ENCODE assay signal across 16 mouse cellular contexts in genomic region chr17:30818543-30818942, GRCm38 (mm10).
DNase-seq lines count a peak whose midpoint lies in the region; ATAC-seq and TF ChIP-seq lines count a peak whose summit lies in the region.
"Had no signal": no experiment of that assay in that cellular context is flagged by ENCODE, and none has a peak within 500 bp of the region (broad histone marks: within the 10 kb centered on the region; RNA-seq: fewer than 3 reads in every experiment).

No protein-coding gene starts in this region.

- no peak overlapping the region for H3K4me3 ChIP-seq in kidney, postnatal 0 days (replicated peaks; ENCODE audit: low read depth, low read length)
- no peak overlapping the region for H3K4me3 ChIP-seq in MEL (ENCODE audit: control insufficient read depth in 1 of 2, insufficient read depth in 1 of 2, low read depth in 2 of 2, low read length in 2 of 2)
- no peak overlapping the region for H3K4me3 ChIP-seq in liver, postnatal 0 days (ENCODE audit: low read depth, low read length)
- H3K4me3 ChIP-seq in limb, embryonic 10.5 days: no peak overlapping the region
- H3K4me3 ChIP-seq: embryonic facial prominence, embryonic 10.5 days; midbrain, embryonic 13.5 days had no signal

- no peaks in the 10 kb centered on the region for H3K79me2 ChIP-seq in MEL (ENCODE audit: control insufficient read depth, insufficient read depth, low read length, poor library complexity)

- H3K27ac ChIP-seq in kidney, postnatal 0 days: no peak overlapping the region
- no peak overlapping the region for H3K27ac ChIP-seq in MEL (ENCODE audit: control insufficient read depth, low read depth, low read length)
- no peak overlapping the region for H3K27ac ChIP-seq in liver, postnatal 0 days (ENCODE audit: low read depth)
- no peak overlapping the region for H3K27ac ChIP-seq in limb, embryonic 10.5 days
- H3K27ac ChIP-seq: embryonic facial prominence, embryonic 10.5 days; hindbrain, embryonic 14.5 days; midbrain, embryonic 13.5 days had no signal

- no peak overlapping the region for H3K4me2 ChIP-seq in kidney, postnatal 0 days (ENCODE audit: low read length)
- no peak overlapping the region for H3K4me2 ChIP-seq in liver, postnatal 0 days (ENCODE audit: low read depth, low read length)
- H3K4me2 ChIP-seq: hindbrain, embryonic 14.5 days; midbrain, embryonic 13.5 days had no signal

- WGBS in kidney, postnatal 0 days: 95% methylated on average over 5 of the region's 5 CpGs
- WGBS in liver, postnatal 0 days (ENCODE audit: insufficient replicate concordance): 81% methylated on average over 5 of the region's 5 CpGs
- 96% methylated on average over 5 of the region's 5 CpGs for whole genome bisulfite sequencing in limb, embryonic 10.5 days

- peak; percentile 44 for TF ChIP-seq CTCF in kidney, postnatal 0 days (IDR thresholded peaks at IDR 0.05; ENCODE audit: low read depth)
- peak; percentile 64 to 74 (median 68) for TF ChIP-seq CTCF in MEL (IDR thresholded peaks at IDR 0.05 in 2 of 3, conservative IDR thresholded peaks at IDR 0.05 in 1 of 3; ENCODE audit: control insufficient read depth in 1 of 3, insufficient read depth in 1 of 3, low read depth in 2 of 3, low read length in 3 of 3, poor library complexity in 1 of 3, severe bottlenecking in 1 of 3)
- TF ChIP-seq CTCF in liver, postnatal 0 days (IDR thresholded peaks at IDR 0.05; ENCODE audit: low read depth): peak; percentile 43

- TF ChIP-seq RAD21 in MEL (IDR thresholded peaks at IDR 0.05; ENCODE audit: low read depth, low read length): peak; percentile 69

- no peak for ATAC-seq in kidney, postnatal 0 days (replicated peaks; ENCODE audit: low FRiP score, low read depth)
- ATAC-seq in liver, postnatal 0 days: no peak
- ATAC-seq: midbrain, embryonic 13.5 days had no signal

- no peaks in the 10 kb centered on the region for H3K36me3 ChIP-seq in kidney, postnatal 0 days (ENCODE audit: insufficient read depth, low read length)
- peaks cover 0 to 8% of the 10 kb centered on the region in 2 experiments; a peak in 2 of 4 replicates for H3K36me3 ChIP-seq in MEL (ENCODE audit: control insufficient read depth in 1 of 2, insufficient read depth in 2 of 2, low read length in 2 of 2)
- H3K36me3 ChIP-seq in liver, postnatal 0 days (replicated peaks; ENCODE audit: insufficient read depth, low read length): no peaks in the 10 kb centered on the region
- no peaks in the 10 kb centered on the region for H3K36me3 ChIP-seq in limb, embryonic 10.5 days
- H3K36me3 ChIP-seq: embryonic facial prominence, embryonic 10.5 days; midbrain, embryonic 13.5 days had no signal

- DNase-seq in kidney, postnatal 0 days (ENCODE audit: low spot score): no peak
- DNase-seq in kidney, adult 8-10 months: no peak
- DNase-seq in thymus, postnatal 25 days: peak; percentile 22
- no peak for DNase-seq in thymus, postnatal 36 days
- DNase-seq in MEL (ENCODE audit: low read depth, low spot score): peak; percentile 58
- DNase-seq in liver, postnatal 0 days: no peak
- no peak for DNase-seq in frontal cortex, adult 2 months (ENCODE audit: extremely low spot score in 1 of 2, low spot score in 1 of 2)
- no peak for DNase-seq in limb, embryonic 10.5 days (ENCODE audit: low spot score)
- DNase-seq: adrenal gland, adult 8-10 months; cerebellum, postnatal 14 days; gastrocnemius, postnatal 36 days; kidney, postnatal 14 days; right cerebral cortex, postnatal 25 days had no signal

- H3K9ac ChIP-seq in kidney, postnatal 0 days (ENCODE audit: low read depth, low read length): no peak overlapping the region
- no peak overlapping the region for H3K9ac ChIP-seq in MEL (ENCODE audit: control insufficient read depth, low read depth, low read length, poor library complexity, severe bottlenecking)
- H3K9ac ChIP-seq in liver, postnatal 0 days (replicated peaks): no peak overlapping the region
- H3K9ac ChIP-seq: hindbrain, embryonic 14.5 days; midbrain, embryonic 13.5 days had no signal

- H3K4me1 ChIP-seq in kidney, postnatal 0 days (replicated peaks; ENCODE audit: insufficient read depth, low read length): no peaks in the 10 kb centered on the region
- H3K4me1 ChIP-seq in MEL (ENCODE audit: control insufficient read depth in 1 of 2, insufficient read depth in 2 of 2, low read length in 2 of 2): peaks cover 10 to 11% of the 10 kb centered on the region in 2 experiments; a peak in 3 of 4 replicates
- H3K4me1 ChIP-seq in liver, postnatal 0 days (ENCODE audit: insufficient read depth): no peaks in the 10 kb centered on the region
- H3K4me1 ChIP-seq in limb, embryonic 10.5 days: peaks cover 4% of the 10 kb centered on the region; the same call in 1 of the 2 replicates
- H3K4me1 ChIP-seq: midbrain, embryonic 13.5 days had no signal

- H3K27me3 ChIP-seq in kidney, postnatal 0 days (ENCODE audit: insufficient read depth, low read length): no peaks in the 10 kb centered on the region
- H3K27me3 ChIP-seq in MEL (ENCODE audit: control insufficient read depth in 1 of 2, insufficient read depth in 2 of 2, low read length in 2 of 2): no peaks in the 10 kb centered on the region
- H3K27me3 ChIP-seq in liver, postnatal 0 days (ENCODE audit: insufficient read depth, low read length): no peaks in the 10 kb centered on the region
- no peaks in the 10 kb centered on the region for H3K27me3 ChIP-seq in limb, embryonic 10.5 days (ENCODE audit: low read depth, poor library complexity, severe bottlenecking)
- H3K27me3 ChIP-seq: midbrain, embryonic 13.5 days had no signal

- no peaks in the 10 kb centered on the region for H3K9me3 ChIP-seq in kidney, postnatal 0 days (replicated peaks; ENCODE audit: low read length)
- no peaks in the 10 kb centered on the region for H3K9me3 ChIP-seq in MEL (replicated peaks; ENCODE audit: insufficient read depth, low read length)
- H3K9me3 ChIP-seq in liver, postnatal 0 days (ENCODE audit: low read length): no peaks in the 10 kb centered on the region
- H3K9me3 ChIP-seq in limb, embryonic 10.5 days (replicated peaks): no peaks in the 10 kb centered on the region
- H3K9me3 ChIP-seq: embryonic facial prominence, embryonic 10.5 days; midbrain, embryonic 13.5 days had no signal

- no peak for TF ChIP-seq EP300 in MEL (IDR thresholded peaks at IDR 0.05; ENCODE audit: low read depth in 1 of 2, low read length in 2 of 2)
- no peak for TF ChIP-seq EP300 in liver, postnatal 0 days (IDR thresholded peaks at IDR 0.05; ENCODE audit: low read depth)

- TF ChIP-seq POLR2A in MEL (IDR thresholded peaks at IDR 0.05; ENCODE audit: control insufficient read depth in 1 of 2, insufficient read depth in 1 of 2, low read depth in 1 of 2, low read length in 2 of 2, poor library complexity in 1 of 2): no peak

TF ChIP-seq in MEL, 35 proteins besides CTCF, POLR2A, EP300 and RAD21:
- 0 out of 2 replicates have a peak, but pooled peaks have one; percentile 37 for TF ChIP-seq MYC (IDR thresholded peaks at IDR 0.05; ENCODE audit: low read depth, low read length)
- no peak for TF ChIP-seq GABPA (IDR thresholded peaks at IDR 0.05; ENCODE audit: low read depth, low read length)
- peak; percentile 61 for TF ChIP-seq SMC3 (IDR thresholded peaks at IDR 0.05; ENCODE audit: low read depth, low read length)
- TF ChIP-seq MXI1 (IDR thresholded peaks at IDR 0.05; ENCODE audit: low read depth, low read length): no peak
- peak; percentile 44; the same call in 1 of the 2 replicates for TF ChIP-seq ZC3H11A (IDR thresholded peaks at IDR 0.05; ENCODE audit: low read depth, low read length)
- no peak for TF ChIP-seq ETS1 (IDR thresholded peaks at IDR 0.05; ENCODE audit: low read depth, low read length)
- no peak for TF ChIP-seq TCF12 (IDR thresholded peaks at IDR 0.05; ENCODE audit: low read depth, low read length)
- TF ChIP-seq E2F4 (IDR thresholded peaks at IDR 0.05; ENCODE audit: borderline replicate concordance, low read depth, low read length): no peak
- TF ChIP-seq ZNF384 (IDR thresholded peaks at IDR 0.05; ENCODE audit: low read depth, low read length): 0 out of 2 replicates have a peak, but pooled peaks have one; percentile 27
- no peak for TF ChIP-seq ELF1 (IDR thresholded peaks at IDR 0.05; ENCODE audit: low read depth, low read length)

Comparison
In these comparisons a context has a peak if more than half of its experiments do, and no peak if none do; other contexts are left out.
1. DNase-seq: peak in thymus, postnatal 25 days (single experiment) and MEL (single experiment); none in kidney, postnatal 0 days (single experiment), kidney, adult 8-10 months (0 of 2), thymus, postnatal 36 days (0 of 2), liver, postnatal 0 days (single experiment), frontal cortex, adult 2 months (0 of 2) and limb, embryonic 10.5 days (single experiment).
2. Peak in every context shown above with its lines, with median percentiles within 50 percentile points of each other: CTCF ChIP-seq.